Mouse (Mus musculus) cerebellum, adult 9-10 months (tissue): ENCODE measurements at regions not wholly inside any gene's neighbourhood (a gene's known extent, or its start where the extent isn't known, plus 50 kb on each side); places are given as distances from the start of the nearest gene placed in this dataset.

Experiments used
- DNase-seq: peaks from one replicate; pipeline ENCODE4 v3.0.0; 2022

GRCm38 (mm10) chr12:77052853-77053252 is 90.9 kb upstream of the Max start:
- DNase-seq: peak; percentile 55

- DNase-seq: no peak
These were observed 86.4 kb upstream of the Max start for GRCm38 (mm10) chr12:77048380-77048779.

- no peak for DNase-seq
These were observed 85.3 kb upstream of the Max start for GRCm38 (mm10) chr12:77047273-77047672.

- peak; percentile 63 for DNase-seq
These were observed 84.0 kb upstream of the Max start for GRCm38 (mm10) chr12:77045956-77046355.

GRCm38 (mm10) chr12:77045356-77045755 is 83.4 kb upstream of the Max start:
- no peak for DNase-seq

- no peak for DNase-seq
These were observed 80.4 kb upstream of the Max start for GRCm38 (mm10) chr12:77042356-77042755.

GRCm38 (mm10) chr12:77041141-77041540 is 79.1 kb upstream of the Max start:
- no peak for DNase-seq

- no peak for DNase-seq
These were observed 77.9 kb upstream of the Max start for GRCm38 (mm10) chr12:77039953-77040305.

- peak; percentile 44 for DNase-seq
These were observed 77.4 kb upstream of the Max start for GRCm38 (mm10) chr12:77039295-77039952.

GRCm38 (mm10) chr12:77035676-77036075 is 73.7 kb upstream of the Max start:
- DNase-seq: no peak

- DNase-seq: no peak
These were observed 69.4 kb upstream of the Max start for GRCm38 (mm10) chr12:77031448-77031847.

- DNase-seq: peak; percentile 39
These were observed 63.5 kb upstream of the Max start for GRCm38 (mm10) chr12:77025431-77025879.

GRCm38 (mm10) chr12:77022538-77022937 is 60.5 kb upstream of the Max start:
- peak; percentile 22 for DNase-seq

- peak; percentile 15 for DNase-seq
These were observed 59.9 kb upstream of the Max start for GRCm38 (mm10) chr12:77021881-77022280.

GRCm38 (mm10) chr12:77019708-77020511 is 57.9 kb upstream of the Max start:
- peak; percentile 91 for DNase-seq

- DNase-seq: peak; percentile 10
These were observed 57.1 kb upstream of the Max start for GRCm38 (mm10) chr12:77019148-77019547.

- no peak for DNase-seq
These were observed 56.4 kb upstream of the Max start for GRCm38 (mm10) chr12:77018373-77018772.

- no peak for DNase-seq
These were observed 52.9 kb upstream of the Max start for GRCm38 (mm10) chr12:77014908-77015307.
